14 mouse cellular contexts compared by ENCODE assay signal in genomic region chr3:138405840-138406239, GRCm38 (mm10). TPM values are rescaled to one million over a fixed set of nuclear protein-coding genes. Genes with fewer than 3 reads are reported as not detected.
A peak's percentile ranks its signal among the peaks of the same experiment; 100 is the strongest.
DNase-seq lines count a peak whose midpoint lies in the region; ATAC-seq lines count a peak whose summit lies in the region.
"Had no signal": no experiment of that assay in that cellular context is flagged by ENCODE, and none has a peak within 500 bp of the region (broad histone marks: within the 10 kb centered on the region; RNA-seq: fewer than 3 reads in every experiment).

No protein-coding gene starts in this region.

- H3K27ac ChIP-seq in kidney, embryonic 15.5 days: 0 out of 2 replicates have a peak overlapping the region, but pooled peaks have one; percentile 22
- H3K27ac ChIP-seq in kidney, embryonic 14.5 days (ENCODE audit: low read depth, low read length): no peak overlapping the region
- H3K27ac ChIP-seq: embryonic facial prominence, embryonic 13.5 days; forebrain, embryonic 12.5 days; heart, embryonic 15.5 days; hindbrain, embryonic 14.5 days had no signal

- H3K4me2 ChIP-seq in kidney, embryonic 15.5 days: no peak overlapping the region
- no peak overlapping the region for H3K4me2 ChIP-seq in kidney, embryonic 14.5 days (replicated peaks; ENCODE audit: low read depth, low read length)
- H3K4me2 ChIP-seq: embryonic facial prominence, embryonic 13.5 days; forebrain, embryonic 12.5 days; heart, embryonic 11.5 days; heart, embryonic 15.5 days; hindbrain, embryonic 14.5 days had no signal

- WGBS in kidney, embryonic 15.5 days: 67% methylated on average over 7 of the region's 7 CpGs
- 64% methylated on average over 7 of the region's 7 CpGs for WGBS in kidney, embryonic 14.5 days

- ATAC-seq in kidney, embryonic 15.5 days (replicated peaks; ENCODE audit: low FRiP score): no peak; the same call in 1 of the 2 replicates
- no peak for ATAC-seq in kidney, embryonic 14.5 days (ENCODE audit: low FRiP score, low TSS enrichment)
- ATAC-seq: forebrain, embryonic 16.5 days had no signal

- no peaks in the 10 kb centered on the region for H3K27me3 ChIP-seq in kidney, embryonic 15.5 days
- H3K27me3 ChIP-seq in kidney, embryonic 14.5 days (ENCODE audit: control insufficient read depth, insufficient read depth, low read length): no peaks in the 10 kb centered on the region
- H3K27me3 ChIP-seq: embryonic facial prominence, embryonic 13.5 days; forebrain, embryonic 12.5 days; heart, embryonic 15.5 days had no signal

- no peak overlapping the region for H3K4me3 ChIP-seq in kidney, embryonic 15.5 days (replicated peaks)
- H3K4me3 ChIP-seq in kidney, embryonic 14.5 days (ENCODE audit: low read length): no peak overlapping the region
- H3K4me3 ChIP-seq: embryonic facial prominence, embryonic 13.5 days; forebrain, embryonic 12.5 days; heart, embryonic 15.5 days had no signal

- DNase-seq in kidney, adult 8-10 months: no peak
- DNase-seq in kidney, postnatal 14 days: peak; percentile 41
- peak; percentile 4 to 5 for DNase-seq in kidney, postnatal 36 days
- peak; percentile 13 to 26 for DNase-seq in kidney, postnatal 4 days
- DNase-seq: cerebellum, adult 9-11 months had no signal

- H3K9ac ChIP-seq in kidney, embryonic 15.5 days: no peak overlapping the region
- no peak overlapping the region for H3K9ac ChIP-seq in kidney, embryonic 14.5 days (ENCODE audit: low read depth, low read length)
- H3K9ac ChIP-seq: embryonic facial prominence, embryonic 13.5 days; forebrain, embryonic 12.5 days; heart, embryonic 15.5 days; hindbrain, embryonic 14.5 days had no signal

- H3K4me1 ChIP-seq in kidney, embryonic 15.5 days: peaks cover 7% of the 10 kb centered on the region; the same call in 1 of the 2 replicates
- no peaks in the 10 kb centered on the region for H3K4me1 ChIP-seq in kidney, embryonic 14.5 days (ENCODE audit: control insufficient read depth, insufficient read depth, low read length)
- H3K4me1 ChIP-seq: embryonic facial prominence, embryonic 13.5 days; forebrain, embryonic 12.5 days; heart, embryonic 15.5 days had no signal

- no peaks in the 10 kb centered on the region for H3K36me3 ChIP-seq in kidney, embryonic 15.5 days
- no peaks in the 10 kb centered on the region for H3K36me3 ChIP-seq in kidney, embryonic 14.5 days (ENCODE audit: control insufficient read depth, insufficient read depth, low read length)
- H3K36me3 ChIP-seq: embryonic facial prominence, embryonic 13.5 days; forebrain, embryonic 12.5 days; heart, embryonic 15.5 days had no signal

- H3K9me3 ChIP-seq in kidney, embryonic 15.5 days (replicated peaks): no peaks in the 10 kb centered on the region
- H3K9me3 ChIP-seq in kidney, embryonic 14.5 days (ENCODE audit: control insufficient read depth, low read length): no peaks in the 10 kb centered on the region
- H3K9me3 ChIP-seq: embryonic facial prominence, embryonic 13.5 days; forebrain, embryonic 12.5 days; heart, embryonic 15.5 days had no signal

RNA-seq across cellular contexts. Expression of gene Adh4, which starts 9.4 kb away (rescaled TPM):
- 0.23 TPM in 1 of 2 replicates, not detected in the other for polyA plus RNA-seq in kidney, embryonic 15.5 days (2015; fragmentation: Nextera tagmentation; extraction: Ambion mirVana)
- polyA plus RNA-seq in kidney, embryonic 14.5 days (2014; fragmentation: Nextera tagmentation; extraction: Ambion mirVana): not detected in 2 replicates
- polyA plus RNA-seq: embryonic facial prominence, embryonic 13.5 days; forebrain, embryonic 12.5 days; forebrain, embryonic 16.5 days; frontal cortex, adult 2 months; heart, embryonic 11.5 days; heart, embryonic 15.5 days had no signal

RNA-seq across cellular contexts. Expression of gene Adh5, which starts 37.1 kb away (rescaled TPM):
- 236 and 242 TPM in 2 replicates for polyA plus RNA-seq in kidney, embryonic 15.5 days (2015; fragmentation: Nextera tagmentation; extraction: Ambion mirVana)
- 256 and 266 TPM in 2 replicates for polyA plus RNA-seq in kidney, embryonic 14.5 days (2014; fragmentation: Nextera tagmentation; extraction: Ambion mirVana)

Comparison
In these comparisons a context has a peak if more than half of its experiments do, and no peak if none do; other contexts are left out.
1. DNase-seq: peak in kidney, postnatal 14 days (single experiment), kidney, postnatal 36 days (2 of 2) and kidney, postnatal 4 days (2 of 2); none in kidney, adult 8-10 months (0 of 2).